In the genomic region with DNA sequence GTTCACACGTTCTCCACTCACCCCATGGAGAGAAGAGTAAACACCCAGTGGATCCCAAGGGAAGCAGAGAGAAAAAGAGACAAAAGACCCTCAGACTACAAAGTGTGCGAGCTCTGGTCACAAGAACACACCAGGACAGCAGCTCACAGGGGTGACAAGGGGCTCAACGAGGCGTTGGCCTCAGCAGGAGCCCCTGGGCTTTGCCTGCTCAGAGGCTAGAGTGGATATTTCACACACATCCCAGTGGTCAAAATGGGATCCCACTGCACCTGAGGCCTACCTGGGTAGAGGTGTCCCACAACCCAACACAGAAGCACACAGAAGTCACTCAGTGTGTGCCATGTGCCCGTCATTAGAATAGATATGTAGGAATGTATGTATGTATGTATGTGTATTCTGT, we compare ENCODE assay signal across 11 mouse cellular contexts.
DNase-seq lines count a peak whose midpoint lies in the region; ATAC-seq and TF ChIP-seq lines count a peak whose summit lies in the region.
"Had no signal": no experiment of that assay in that cellular context is flagged by ENCODE, and none has a peak within 500 bp of the region (broad histone marks: within the 10 kb centered on the region; RNA-seq: fewer than 3 reads in every experiment).

No protein-coding gene starts in this region.

- H3K4me3 ChIP-seq in heart, embryonic 13.5 days, result no peak overlapping the region
- no peak overlapping the region for H3K4me3 ChIP-seq in lung, embryonic 14.5 days (ENCODE audit: low read depth, low read length)
- no peak overlapping the region for H3K4me3 ChIP-seq in lung, adult 2 months (replicated peaks; ENCODE audit: extremely low read depth, low read depth, low read length)
- H3K4me3 ChIP-seq in embryonic facial prominence, embryonic 15.5 days (replicated peaks), result no peak overlapping the region
- no peak overlapping the region for H3K4me3 ChIP-seq in limb, embryonic 10.5 days
- H3K4me3 ChIP-seq: erythroblast, embryonic 14.5 days had no signal

- WGBS in heart, embryonic 13.5 days, result 75% methylated on average over 5 of the region's 5 CpGs
- WGBS in lung, embryonic 14.5 days, result 64% methylated on average over 5 of the region's 5 CpGs
- WGBS in lung, adult 2 months, result 78% methylated on average over 5 of the region's 5 CpGs
- 78% methylated on average over 5 of the region's 5 CpGs for WGBS in embryonic facial prominence, embryonic 15.5 days
- WGBS in limb, embryonic 10.5 days, result 84% methylated on average over 5 of the region's 5 CpGs

- no peaks in the 10 kb centered on the region for H3K9me3 ChIP-seq in heart, embryonic 13.5 days
- no peaks in the 10 kb centered on the region for H3K9me3 ChIP-seq in lung, embryonic 14.5 days (ENCODE audit: low read depth, low read length)
- H3K9me3 ChIP-seq in embryonic facial prominence, embryonic 15.5 days (replicated peaks), result no peaks in the 10 kb centered on the region
- no peaks in the 10 kb centered on the region for H3K9me3 ChIP-seq in limb, embryonic 10.5 days (replicated peaks)

- TF ChIP-seq POLR2A in lung, adult 2 months (IDR thresholded peaks at IDR 0.05; ENCODE audit: borderline replicate concordance, extremely low read depth, low read depth, low read length), result no peak

- peak overlapping the region; percentile 39; the same call in 1 of the 2 replicates for H3K9ac ChIP-seq in heart, embryonic 13.5 days
- H3K9ac ChIP-seq in lung, embryonic 14.5 days, result no peak overlapping the region
- no peak overlapping the region for H3K9ac ChIP-seq in embryonic facial prominence, embryonic 15.5 days

- peak overlapping the region; percentile 93 for H3K27ac ChIP-seq in heart, embryonic 13.5 days (replicated peaks)
- H3K27ac ChIP-seq in lung, embryonic 14.5 days (ENCODE audit: low read depth), result peak overlapping the region; percentile 97; the same call in 1 of the 2 replicates
- peak overlapping the region; percentile 95; the same call in 1 of the 2 replicates for H3K27ac ChIP-seq in embryonic facial prominence, embryonic 15.5 days (replicated peaks)
- H3K27ac ChIP-seq in limb, embryonic 10.5 days, result peak overlapping the region; percentile 91; the same call in 1 of the 2 replicates

- ATAC-seq in heart, embryonic 13.5 days (ENCODE audit: extremely low read depth, insufficient number of reproducible peaks, low FRiP score, low TSS enrichment), result no peak
- no peak for ATAC-seq in lung, embryonic 14.5 days (ENCODE audit: insufficient read depth)
- ATAC-seq in embryonic facial prominence, embryonic 15.5 days (ENCODE audit: insufficient number of reproducible peaks, low FRiP score, low TSS enrichment, low read depth), result no peak

- no peak for DNase-seq in heart, postnatal 25 days (ENCODE audit: low spot score)
- no peak for DNase-seq in lung, embryonic 14.5 days
- DNase-seq in lung, adult 2 months, result no peak
- DNase-seq in limb, embryonic 10.5 days (ENCODE audit: low spot score), result no peak
- DNase-seq in liver, result no peak
- no peak for DNase-seq in retina, postnatal 1 day
- DNase-seq: cerebellum, adult 11 months; gastrocnemius, postnatal 10 days had no signal

- H3K4me2 ChIP-seq in heart, embryonic 13.5 days, result no peak overlapping the region
- H3K4me2 ChIP-seq in lung, embryonic 14.5 days, result no peak overlapping the region
- H3K4me2 ChIP-seq in embryonic facial prominence, embryonic 15.5 days (replicated peaks), result no peak overlapping the region

- intact Hi-C loops in heart, postnatal 25 days (cut with DNase I), result no loop called here

- H3K27me3 ChIP-seq in heart, embryonic 13.5 days (replicated peaks), result no peaks in the 10 kb centered on the region
- H3K27me3 ChIP-seq in lung, embryonic 14.5 days (ENCODE audit: insufficient read depth, low read length), result no peaks in the 10 kb centered on the region
- no peaks in the 10 kb centered on the region for H3K27me3 ChIP-seq in embryonic facial prominence, embryonic 15.5 days
- no peaks in the 10 kb centered on the region for H3K27me3 ChIP-seq in limb, embryonic 10.5 days (ENCODE audit: low read depth, poor library complexity, severe bottlenecking)

- H3K36me3 ChIP-seq in heart, embryonic 13.5 days, result peaks cover 50% of the 10 kb centered on the region
- peaks cover 46% of the 10 kb centered on the region for H3K36me3 ChIP-seq in lung, embryonic 14.5 days (ENCODE audit: insufficient read depth)
- H3K36me3 ChIP-seq in embryonic facial prominence, embryonic 15.5 days, result peaks cover 17% of the 10 kb centered on the region; the same call in 1 of the 2 replicates
- H3K36me3 ChIP-seq in limb, embryonic 10.5 days, result peaks cover 68% of the 10 kb centered on the region

- TF ChIP-seq CTCF in lung, embryonic 14.5 days (IDR thresholded peaks at IDR 0.05; ENCODE audit: low read depth), result no peak
- TF ChIP-seq CTCF in lung, adult 2 months (IDR thresholded peaks at IDR 0.05; ENCODE audit: insufficient read depth, low read length), result no peak

- peaks cover 94% of the 10 kb centered on the region for H3K4me1 ChIP-seq in heart, embryonic 13.5 days
- H3K4me1 ChIP-seq in lung, embryonic 14.5 days (ENCODE audit: insufficient read depth), result peaks cover 55% of the 10 kb centered on the region
- H3K4me1 ChIP-seq in lung, adult 2 months (ENCODE audit: control insufficient read depth, insufficient read depth, low read length), result peaks cover 40% of the 10 kb centered on the region
- H3K4me1 ChIP-seq in embryonic facial prominence, embryonic 15.5 days, result peaks cover 86% of the 10 kb centered on the region
- peaks cover 90% of the 10 kb centered on the region for H3K4me1 ChIP-seq in limb, embryonic 10.5 days
